13 mouse cellular contexts compared by ENCODE assay signal in genomic region chr15:5539301-5539928, GRCm38 (mm10).
DNase-seq lines count a peak whose midpoint lies in the region; ATAC-seq and TF ChIP-seq lines count a peak whose summit lies in the region.
"Had no signal": no experiment of that assay in that cellular context is flagged by ENCODE, and none has a peak within 500 bp of the region (broad histone marks: within the 10 kb centered on the region; RNA-seq: fewer than 3 reads in every experiment).

No protein-coding gene starts in this region.

- peak; percentile 6 for DNase-seq in adrenal gland, adult 2 months
- no peak for DNase-seq in adrenal gland, postnatal 10 days
- DNase-seq in 3T3-L1 (ENCODE audit: low read depth, low spot score) = peak; percentile 90
- DNase-seq in lung, postnatal 36 days = peak; percentile 60
- no peak for DNase-seq in layer of hippocampus, adult 2 months (ENCODE audit: low spot score in 2 of 2)
- DNase-seq in retina, embryonic 14.5 days (ENCODE audit: low spot score) = no peak
- DNase-seq: cerebellum, postnatal 36 days; heart, postnatal 36 days; kidney, postnatal 14 days; thymus, adult 18-20 months had no signal

- H3K4me1 ChIP-seq in bone marrow macrophage, adult 2 months (ENCODE audit: control insufficient read depth, insufficient read depth, low read length) = peaks cover 19% of the 10 kb centered on the region

- no peak for TF ChIP-seq CTCF in bone marrow macrophage, adult 2 months (IDR thresholded peaks at IDR 0.05; ENCODE audit: low read depth, low read length)
- no peak for TF ChIP-seq CTCF in layer of hippocampus, adult 2 months (conservative IDR thresholded peaks at IDR 0.05)

- no peak overlapping the region for H3K4me3 ChIP-seq in bone marrow macrophage, adult 2 months (ENCODE audit: insufficient read depth, low read length)
- no peak overlapping the region for H3K4me3 ChIP-seq in layer of hippocampus, adult 2 months
- H3K4me3 ChIP-seq: erythroblast, embryonic 14.5 days had no signal

- H3K27ac ChIP-seq in bone marrow macrophage, adult 2 months (ENCODE audit: insufficient read depth, low read depth, low read length) = peak overlapping the region; percentile 73
- no peak overlapping the region for H3K27ac ChIP-seq in layer of hippocampus, adult 2 months

- TF ChIP-seq POLR2A in bone marrow macrophage, adult 2 months (IDR thresholded peaks at IDR 0.05; ENCODE audit: borderline replicate concordance, low read depth, low read length) = no peak

- ATAC-seq in frontal cortex, adult (ENCODE audit: low TSS enrichment) = no peak

Comparison
In these comparisons a context has a peak if more than half of its experiments do, and no peak if none do; other contexts are left out.
1. DNase-seq: peak in adrenal gland, adult 2 months (single experiment), 3T3-L1 (single experiment) and lung, postnatal 36 days (single experiment); none in adrenal gland, postnatal 10 days (single experiment), layer of hippocampus, adult 2 months (0 of 2) and retina, embryonic 14.5 days (single experiment).